Mouse (Mus musculus) MEL (cell line): ENCODE data around the gene Nfia. TPM values are rescaled to one million over a fixed set of nuclear protein-coding genes. Genes with fewer than 3 reads are reported as not detected.

Source experiments
- DNase-seq: peaks from one replicate; pipeline ENCODE4 v3.0.0; 2011; ENCODE audit warnings: low read depth, low spot score
- H3K27ac ChIP-seq: 2 replicates; pipeline ENCODE4 v1.5.1; 2012; ENCODE audit warnings: low read depth, mild to moderate bottlenecking, control low read depth, low read length, moderate library complexity; ENCODE audit not compliant: control insufficient read depth
- H3K27me3 ChIP-seq, 2 experiments: fragments of 150-350 bp in 1 of 2; sonication (generic) in 1 of 2; 2 replicates each; pipeline ENCODE4 v1.6.1; 2012; ENCODE audit warnings: low read length in 2 of 2, mild to moderate bottlenecking in 2 of 2, improper control_type of control experiment in 1 of 2, moderate library complexity in 1 of 2; ENCODE audit not compliant: insufficient read depth in 2 of 2, control insufficient read depth in 1 of 2
- H3K36me3 ChIP-seq, 2 experiments: 2 replicates each; pipeline ENCODE4 v1.6.1; 2012 to 2014; ENCODE audit warnings: low read length in 2 of 2, improper control_type of control experiment in 1 of 2, inconsistent platforms in 1 of 2, mild to moderate bottlenecking in 1 of 2; ENCODE audit not compliant: insufficient read depth in 2 of 2, control insufficient read depth in 1 of 2
- H3K4me1 ChIP-seq, 2 experiments: fragments of 150-350 bp in 1 of 2; sonication (generic) in 1 of 2; 2 replicates each; pipeline ENCODE4 v1.6.1; 2012; ENCODE audit warnings: low read length in 2 of 2, improper control_type of control experiment in 1 of 2, mild to moderate bottlenecking in 1 of 2; ENCODE audit not compliant: insufficient read depth in 2 of 2, control insufficient read depth in 1 of 2
- H3K4me3 ChIP-seq, 2 experiments: fragments of 150-350 bp in 1 of 2; sonication (generic) in 1 of 2; 2 replicates each; pipeline ENCODE4 v1.5.1; 2012; ENCODE audit warnings: low read depth in 2 of 2, low read length in 2 of 2, mild to moderate bottlenecking in 2 of 2, moderate library complexity in 2 of 2, control low read depth in 1 of 2, improper control_type of control experiment in 1 of 2; ENCODE audit not compliant: control insufficient read depth in 1 of 2, insufficient read depth in 1 of 2
- H3K79me2 ChIP-seq: 2 replicates; pipeline ENCODE4 v1.6.1; 2012; ENCODE audit warnings: mild to moderate bottlenecking, low read length, moderate library complexity; ENCODE audit not compliant: control insufficient read depth, poor library complexity, insufficient read depth
- H3K9ac ChIP-seq: 2 replicates; pipeline ENCODE4 v1.6.1; 2012; ENCODE audit warnings: low read depth, mild to moderate bottlenecking, control low read depth, low read length, moderate library complexity; ENCODE audit not compliant: control insufficient read depth, poor library complexity, severe bottlenecking
- H3K9me3 ChIP-seq: fragments of 150-350 bp; sonication (generic); replicated peaks from 2 replicates; pipeline ENCODE4 v1.6.1; 2012; ENCODE audit warnings: mild to moderate bottlenecking, low read length, improper control_type of control experiment, moderate library complexity; ENCODE audit not compliant: insufficient read depth
- BHLHE40 ChIP-seq: IDR thresholded peaks from 2 replicates; pipeline ENCODE4 v1.6.1; 2012; ENCODE audit warnings: low read depth, mild to moderate bottlenecking, inconsistent platforms, low read length, improper control_type of control experiment, borderline replicate concordance
- CHD1 ChIP-seq: IDR thresholded peaks from 2 replicates; pipeline ENCODE4 v1.6.1; 2012; ENCODE audit warnings: low read depth, mild to moderate bottlenecking, inconsistent platforms, low read length, improper control_type of control experiment
- CHD2 ChIP-seq: IDR thresholded peaks from 2 replicates; pipeline ENCODE4 v1.6.1; 2011; ENCODE audit warnings: low read length, improper control_type of control experiment
- CTCF ChIP-seq, 3 experiments: IDR thresholded peaks in 2 of 3; conservative IDR thresholded peaks in 1 of 3; 2 replicates each; pipeline ENCODE4 v1.5.1; 2011 to 2012; ENCODE audit warnings: low read length in 3 of 3, low read depth in 2 of 3, mild to moderate bottlenecking in 2 of 3, improper control_type of control experiment in 1 of 3, inconsistent platforms in 1 of 3, mixed read lengths in 1 of 3, moderate library complexity in 1 of 3; ENCODE audit not compliant: control insufficient read depth in 1 of 3, insufficient read depth in 1 of 3, poor library complexity in 1 of 3, severe bottlenecking in 1 of 3
- ETS1 ChIP-seq: IDR thresholded peaks from 2 replicates; pipeline ENCODE4 v1.6.1; 2012; ENCODE audit warnings: low read depth, mild to moderate bottlenecking, inconsistent platforms, low read length, improper control_type of control experiment, moderate library complexity
- GABPA ChIP-seq: IDR thresholded peaks from 2 replicates; pipeline ENCODE4 v1.6.1; 2012; ENCODE audit warnings: low read depth, mild to moderate bottlenecking, inconsistent platforms, low read length, improper control_type of control experiment, moderate library complexity
- GATA1 ChIP-seq: IDR thresholded peaks from 2 replicates; pipeline ENCODE4 v1.6.1; 2011; ENCODE audit warnings: low read depth, low read length, improper control_type of control experiment
- JUND ChIP-seq: IDR thresholded peaks from 2 replicates; pipeline ENCODE4 v1.6.1; 2011; ENCODE audit warnings: low read depth, mild to moderate bottlenecking, improper control_type of control experiment, low read length
- MAFK ChIP-seq: IDR thresholded peaks from 2 replicates; pipeline ENCODE4 v1.6.1; 2011; ENCODE audit warnings: low read depth, mild to moderate bottlenecking, low read length, improper control_type of control experiment, borderline replicate concordance
- MEF2A ChIP-seq: IDR thresholded peaks from 2 replicates; pipeline ENCODE4 v1.6.1; 2014; ENCODE audit warnings: low read depth, mild to moderate bottlenecking, inconsistent platforms, low read length, improper control_type of control experiment; ENCODE audit not compliant: poor library complexity, insufficient replicate concordance, severe bottlenecking; ENCODE audit errors: extremely low read depth
- MYB ChIP-seq: IDR thresholded peaks from 2 replicates; pipeline ENCODE4 v1.6.1; 2011; ENCODE audit warnings: mild to moderate bottlenecking, low read depth, low read length, improper control_type of control experiment
- POLR2AphosphoS2 ChIP-seq: IDR thresholded peaks from 2 replicates; pipeline ENCODE4 v1.6.1; 2011; ENCODE audit warnings: low read length, improper control_type of control experiment
- TBP ChIP-seq: IDR thresholded peaks from 2 replicates; pipeline ENCODE4 v1.8.0; 2011; ENCODE audit warnings: low read depth, low read length, improper control_type of control experiment
- ZKSCAN1 ChIP-seq: IDR thresholded peaks from 2 replicates; pipeline ENCODE4 v1.6.1; 2012; ENCODE audit warnings: low read depth, mild to moderate bottlenecking, inconsistent platforms, low read length, improper control_type of control experiment, moderate library complexity
- ZMIZ1 ChIP-seq: IDR thresholded peaks from 2 replicates; pipeline ENCODE4 v1.6.1; 2012; ENCODE audit warnings: low read depth, mild to moderate bottlenecking, inconsistent platforms, low read length, improper control_type of control experiment, moderate library complexity
- ZNF384 ChIP-seq: IDR thresholded peaks from 2 replicates; pipeline ENCODE4 v1.6.1; 2012; ENCODE audit warnings: low read depth, mild to moderate bottlenecking, inconsistent platforms, low read length, improper control_type of control experiment
- polyA plus RNA-seq, 2 experiments: library from polyadenylated mRNA; stranded (reverse) in 1 of 2; unstranded in 1 of 2; fragments of >175 nt in 1 of 2; fragments of >200 nt in 1 of 2; gene quantifications; 2 replicates each; pipeline versions ENCODE4 v1.2.1 to v1.2.4; 2012; ENCODE audit warnings: low replicate concordance in 2 of 2, low read depth in 1 of 2; ENCODE audit not compliant: insufficient read length in 2 of 2, insufficient read depth in 1 of 2, missing spikeins in 1 of 2
- total RNA-seq: library from RNA; depleted of rRNA; stranded (reverse); fragments of 300-350 nt; gene quantifications from 2 replicates; pipeline ENCODE4 v1.2.3, GENCODE M21; 2012

The Nfia gene
- total and polyA plus RNA-seq, 3 experiments = 10.2 to 20.5 (median 13.4) TPM

GRCm38 (mm10) chr4:98105971-98106370, 333.4 kb downstream of the Nfia start:
- Histone ChIP-seq H3K9ac (no peak overlapping the region), H3K4me3 (no peak overlapping the region), H3K9me3 (no peaks in the 10 kb centered on the region), H3K36me3 (peaks cover 0 to 26% of the 10 kb centered on the region in 2 experiments; a peak in 2 of 4 replicates), H3K27me3 (no peaks in the 10 kb centered on the region), H3K79me2 (no peaks in the 10 kb centered on the region), H3K4me1 (no peaks in the 10 kb centered on the region), H3K27ac (no peak overlapping the region)
- DNase-seq = no peak
- no peak for TF ChIP-seq CHD2
- no peak for TF ChIP-seq ZKSCAN1
- TF ChIP-seq CTCF (IDR thresholded peaks at IDR 0.05 in 2 of 3, conservative IDR thresholded peaks at IDR 0.05 in 1 of 3; ENCODE audit: control insufficient read depth in 1 of 3, insufficient read depth in 1 of 3, low read depth in 2 of 3, low read length in 3 of 3, poor library complexity in 1 of 3, severe bottlenecking in 1 of 3) = no peak
- no peak for TF ChIP-seq MEF2A
- no peak for TF ChIP-seq POLR2AphosphoS2
- no peak for TF ChIP-seq TBP
- TF ChIP-seq JUND = no peak

- no peak overlapping the region for H3K4me3 ChIP-seq
- no peak for DNase-seq
- H3K9me3 ChIP-seq = no peaks in the 10 kb centered on the region
Observed at GRCm38 (mm10) chr4:98106445-98107092, 334.0 kb downstream of the Nfia start.

GRCm38 (mm10) chr4:98107093-98107453, 334.5 kb downstream of the Nfia start:
- H3K9me3 ChIP-seq = no peaks in the 10 kb centered on the region
- no peak overlapping the region for H3K27ac ChIP-seq
- H3K4me1 ChIP-seq = no peaks in the 10 kb centered on the region
- no peaks in the 10 kb centered on the region for H3K27me3 ChIP-seq
- H3K9ac ChIP-seq = no peak overlapping the region
- peaks cover 0 to 32% of the 10 kb centered on the region in 2 experiments; a peak in 2 of 4 replicates for H3K36me3 ChIP-seq
- H3K79me2 ChIP-seq = no peaks in the 10 kb centered on the region
- H3K4me3 ChIP-seq = no peak overlapping the region
- TF ChIP-seq BHLHE40 (no peak), ZNF384 (no peak), GABPA (no peak), CTCF (IDR thresholded peaks at IDR 0.05 in 2 of 3, conservative IDR thresholded peaks at IDR 0.05 in 1 of 3; ENCODE audit: control insufficient read depth in 1 of 3, insufficient read depth in 1 of 3, low read depth in 2 of 3, low read length in 3 of 3, poor library complexity in 1 of 3, severe bottlenecking in 1 of 3) (no peak), ZMIZ1 (no peak), CHD2 (no peak), ETS1 (no peak), JUND (no peak), CHD1 (no peak), MYB (no peak)
- DNase-seq = no peak

More at GRCm38 (mm10) chr4:98106445-98107092, 334.0 kb downstream of the Nfia start:
- peak; percentile 93 for TF ChIP-seq MAFK
- no peak for TF ChIP-seq GATA1
- no peaks in the 10 kb centered on the region for H3K79me2 ChIP-seq
- H3K4me1 ChIP-seq = no peaks in the 10 kb centered on the region
- peaks cover 0 to 29% of the 10 kb centered on the region in 2 experiments; a peak in 2 of 4 replicates for H3K36me3 ChIP-seq
- H3K27me3 ChIP-seq = no peaks in the 10 kb centered on the region
- H3K27ac ChIP-seq = no peak overlapping the region
- H3K9ac ChIP-seq = no peak overlapping the region
